Mouse (Mus musculus) CD4-positive, CD25-positive, alpha-beta regulatory T cell, adult 2 months (primary cell): ENCODE measurements around the gene Smpd3.

Source experiments
- DNase-seq: peaks from one replicate; pipeline ENCODE4 v3.0.0-alpha.2; 2012; ENCODE audit warnings: low read depth, low spot score

The Smpd3 gene

GRCm38 (mm10) chr8:106337852-106338521 lies at the start of gene Smpd3:
Gene Smpd3 (minus strand): TSS chr8:106337988.
- peak; percentile 94 for DNase-seq

GRCm38 (mm10) chr8:106381026-106381425 lies 43.2 kb upstream of the Smpd3 start:
- no peak for DNase-seq

DNA sequence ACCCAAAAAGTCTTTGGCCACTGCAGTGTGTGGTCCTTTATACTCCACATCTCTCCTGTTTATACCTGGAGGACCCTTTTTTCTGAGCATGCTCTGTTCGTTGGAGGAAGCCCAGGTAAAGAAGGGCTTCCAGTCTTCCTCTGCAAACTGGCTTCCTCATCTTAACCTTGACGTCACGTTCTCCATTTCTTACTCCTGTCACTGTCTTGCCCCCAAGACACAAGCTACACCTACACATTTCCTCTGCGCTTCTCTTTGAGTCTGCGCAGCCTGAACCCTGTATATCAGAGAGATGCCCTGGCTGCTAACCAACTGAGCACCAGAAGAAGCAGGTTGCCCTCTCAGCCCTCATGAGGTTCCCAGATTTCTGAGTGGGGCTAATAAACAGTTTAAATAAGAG lies 41.6 kb upstream of the Smpd3 start:
- DNase-seq = peak; percentile 37

DNA sequence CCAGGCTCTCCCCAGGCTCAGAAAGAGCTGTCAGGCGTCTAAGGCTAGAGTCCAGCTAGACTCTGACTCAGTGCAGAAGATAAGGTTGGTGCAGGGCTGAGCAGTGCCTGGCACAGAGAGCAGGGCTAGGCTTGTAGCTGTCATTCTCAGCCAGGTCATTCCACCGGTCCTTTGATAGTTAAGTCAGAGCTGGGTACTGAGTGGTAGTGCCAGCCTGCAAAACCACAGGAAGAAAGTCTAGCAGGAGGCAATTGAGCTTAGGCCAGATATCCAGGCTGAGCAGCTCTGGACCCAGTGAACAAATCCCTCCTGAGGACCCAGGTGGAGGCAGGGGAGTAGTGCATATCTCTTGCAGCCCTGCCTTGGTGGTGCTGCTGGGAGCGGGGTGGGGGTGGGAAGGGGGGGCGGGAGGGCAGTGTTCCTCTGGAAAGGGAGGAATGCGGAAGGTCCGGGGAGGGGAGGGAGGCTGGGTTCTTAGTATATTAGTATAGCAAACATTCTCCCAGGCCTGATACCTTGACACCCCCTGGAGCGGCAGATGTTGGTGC lies 40.8 kb upstream of the Smpd3 start:
- DNase-seq = no peak

GRCm38 (mm10) chr8:106376862-106377261 lies 39.1 kb upstream of the Smpd3 start:
- no peak for DNase-seq

DNA sequence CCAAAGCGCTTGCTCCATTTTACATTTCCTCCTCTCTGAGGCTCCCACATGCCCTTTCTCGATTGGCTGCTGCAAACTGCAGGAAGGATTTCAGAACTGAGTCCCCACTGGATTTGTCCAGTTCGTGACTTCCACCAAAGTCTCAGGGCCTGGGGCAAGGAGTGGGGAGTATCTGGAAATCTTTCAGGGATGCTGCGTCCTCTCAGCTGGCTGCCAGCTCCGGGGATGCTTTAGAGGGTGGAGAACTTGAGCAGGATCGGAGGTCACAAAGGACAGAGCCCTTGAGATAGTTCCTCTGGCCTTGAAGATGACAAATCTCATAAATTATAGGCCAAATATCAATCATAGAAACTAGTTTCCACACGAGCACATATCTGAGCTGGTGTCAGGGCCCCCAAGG lies 38.2 kb upstream of the Smpd3 start:
- no peak for DNase-seq

GRCm38 (mm10) chr8:106369069-106369468 lies 31.3 kb upstream of the Smpd3 start:
- DNase-seq = no peak

- peak; percentile 7 for DNase-seq
These were observed 30.7 kb upstream of the Smpd3 start for GRCm38 (mm10) chr8:106368501-106368900.

DNA sequence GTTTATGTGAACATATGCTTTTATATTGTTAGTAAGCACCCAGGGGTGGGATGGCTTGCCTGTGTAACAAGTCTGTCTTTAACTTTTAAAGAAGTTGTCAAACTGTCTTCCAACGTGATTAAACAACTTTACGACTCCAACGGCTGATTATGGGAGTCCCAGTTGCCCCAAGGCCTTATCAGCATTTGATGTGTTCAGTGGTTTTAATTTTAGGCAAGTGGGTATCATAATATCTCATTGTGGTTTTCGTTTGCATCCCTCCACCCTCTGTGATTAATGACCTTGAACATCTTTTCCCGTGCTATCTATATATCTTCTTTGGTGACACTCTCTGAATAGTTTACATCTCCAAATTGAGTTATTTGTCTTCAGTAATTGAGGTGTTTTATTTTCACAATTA lies 27.0 kb upstream of the Smpd3 start:
- no peak for DNase-seq

- no peak for DNase-seq
These were observed 26.5 kb upstream of the Smpd3 start for GRCm38 (mm10) chr8:106364278-106364677.

- no peak for DNase-seq
These were observed 25.5 kb upstream of the Smpd3 start for GRCm38 (mm10) chr8:106363321-106363720.

- no peak for DNase-seq
These were observed 22.0 kb upstream of the Smpd3 start for GRCm38 (mm10) chr8:106359650-106360338.

- no peak for DNase-seq
These were observed 13.3 kb upstream of the Smpd3 start for GRCm38 (mm10) chr8:106351135-106351534.

GRCm38 (mm10) chr8:106349398-106349797 lies 11.6 kb upstream of the Smpd3 start:
- no peak for DNase-seq

DNA sequence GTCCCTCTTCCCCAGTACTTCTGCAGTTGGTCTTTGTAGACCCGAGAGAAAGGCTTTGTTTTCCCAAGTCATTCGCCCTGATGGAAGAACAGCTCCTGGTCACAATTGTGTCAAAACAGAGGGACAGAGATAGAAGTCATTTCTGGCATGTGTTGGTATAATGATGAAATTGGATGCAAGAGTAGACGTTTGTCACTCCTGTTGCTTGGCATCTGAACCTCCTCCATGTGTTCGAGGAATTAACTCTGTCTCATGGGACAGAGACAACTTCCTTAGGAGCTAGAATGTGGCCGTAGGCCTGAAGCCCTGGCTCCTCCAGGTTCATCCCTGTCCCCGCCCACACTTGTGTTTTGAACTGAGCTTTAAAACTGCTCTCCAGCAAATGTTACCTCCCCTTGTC lies 8.3 kb upstream of the Smpd3 start:
- DNase-seq = no peak

GRCm38 (mm10) chr8:106343471-106343870 lies 5.7 kb upstream of the Smpd3 start:
- DNase-seq = no peak

- DNase-seq = no peak
These were observed 5.0 kb upstream of the Smpd3 start for GRCm38 (mm10) chr8:106342828-106343227.

DNA sequence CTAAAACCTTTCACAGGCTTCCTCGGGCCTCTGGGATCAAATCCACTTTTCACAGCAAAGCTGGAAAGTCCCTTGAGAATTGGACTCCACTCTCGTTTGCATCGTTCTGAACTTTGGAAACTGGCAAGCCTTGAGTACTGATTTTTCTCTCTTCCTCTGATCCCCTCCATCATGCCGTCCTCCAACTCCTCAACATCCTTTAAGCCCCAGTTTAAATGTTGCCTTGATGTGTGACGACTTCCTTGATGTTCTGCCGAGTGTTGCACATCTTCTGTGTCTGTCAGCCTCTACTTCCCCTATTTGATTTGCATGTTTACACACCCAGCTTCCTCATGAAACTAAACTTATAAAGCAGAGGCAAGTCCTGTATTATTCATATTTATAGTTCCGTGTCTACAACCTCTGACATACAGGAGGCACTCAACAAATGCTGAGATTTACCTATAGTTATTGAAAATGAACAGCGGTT lies 987 bp upstream of the Smpd3 start:
- peak; percentile 5 for DNase-seq

- no peak for DNase-seq
These were observed 1.2 kb downstream of the Smpd3 start for GRCm38 (mm10) chr8:106336561-106336960.

DNA sequence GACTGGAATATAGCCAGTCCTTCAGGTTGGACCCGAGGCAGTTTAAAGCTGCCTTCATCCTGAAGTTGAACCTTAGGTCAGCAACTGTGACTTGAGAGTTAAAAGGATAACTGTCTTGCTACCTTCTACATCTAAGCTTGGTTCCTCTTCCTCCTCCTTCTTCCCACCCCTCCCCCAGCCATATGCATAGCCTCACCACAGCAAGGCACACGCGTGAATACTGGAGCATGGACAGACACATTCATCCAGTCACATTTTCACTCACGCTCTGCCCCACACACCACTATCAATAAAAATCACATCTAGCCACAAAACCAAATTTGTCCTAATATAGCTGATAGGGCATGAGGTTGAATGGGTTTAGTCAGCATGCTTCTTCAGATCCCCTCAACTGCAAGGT lies 1.8 kb downstream of the Smpd3 start:
- no peak for DNase-seq

- DNase-seq = no peak
These were observed 2.6 kb downstream of the Smpd3 start for GRCm38 (mm10) chr8:106335196-106335595.

- DNase-seq = no peak
These were observed 4.4 kb downstream of the Smpd3 start for GRCm38 (mm10) chr8:106333346-106333745.

- DNase-seq = no peak
These were observed 5.3 kb downstream of the Smpd3 start for GRCm38 (mm10) chr8:106332498-106332897.
